Mouse (Mus musculus): Measurements from ENCODE around the gene Olfr1110. TPM values are rescaled to one million over a fixed set of nuclear protein-coding genes. Genes with fewer than 3 reads are reported as not detected.

The Olfr1110 gene
- total and polyA plus RNA-seq, 3 experiments: not detected

- Histone ChIP-seq H3K9ac (ENCODE audit: control insufficient read depth, low read depth, low read length, poor library complexity, severe bottlenecking) (no peak within 1 kb of the TSS), H3K4me3 (ENCODE audit: control insufficient read depth in 1 of 2, insufficient read depth in 1 of 2, low read depth in 2 of 2, low read length in 2 of 2) (no peak within 1 kb of the TSS), H3K79me2 (ENCODE audit: control insufficient read depth, insufficient read depth, low read length, poor library complexity) (no peaks in the 10 kb centered on the region), H3K36me3 (ENCODE audit: control insufficient read depth in 1 of 2, insufficient read depth in 2 of 2, low read length in 2 of 2) (no peaks in the 10 kb centered on the region), H3K4me1 (ENCODE audit: control insufficient read depth in 1 of 2, insufficient read depth in 2 of 2, low read length in 2 of 2) (no peaks in the 10 kb centered on the region), H3K9me3 (replicated peaks; ENCODE audit: insufficient read depth, low read length) (no peaks in the 10 kb centered on the region), H3K27ac (ENCODE audit: control insufficient read depth, low read depth, low read length) (no peak within 1 kb of the TSS), H3K27me3 (ENCODE audit: control insufficient read depth in 1 of 2, insufficient read depth in 2 of 2, low read length in 2 of 2) (no peaks in the 10 kb centered on the region)
- no peak for DNase-seq (ENCODE audit: low read depth, low spot score)
- no peak for TF ChIP-seq MYC (IDR thresholded peaks at IDR 0.05; ENCODE audit: low read depth, low read length)
- TF ChIP-seq SMC3 (IDR thresholded peaks at IDR 0.05; ENCODE audit: low read depth, low read length): no peak
Measured at GRCm38 (mm10) chr2:87152524-87152923, 12.4 kb upstream of the Olfr1110 start, which contains the start of gene Olfr1111. Olfr1111 (minus strand) TSS chr2:87152624.

GRCm38 (mm10) chr2:87114467-87114866 is 25.6 kb downstream of the Olfr1110 start, which contains the start of gene Olfr259:
Olfr259 (minus strand) TSS chr2:87114567.
- Histone ChIP-seq H3K27ac (ENCODE audit: control insufficient read depth, low read depth, low read length) (no peak within 1 kb of the TSS), H3K36me3 (ENCODE audit: control insufficient read depth in 1 of 2, insufficient read depth in 2 of 2, low read length in 2 of 2) (no peaks in the 10 kb centered on the region), H3K27me3 (ENCODE audit: control insufficient read depth in 1 of 2, insufficient read depth in 2 of 2, low read length in 2 of 2) (no peaks in the 10 kb centered on the region), H3K4me3 (ENCODE audit: control insufficient read depth in 1 of 2, insufficient read depth in 1 of 2, low read depth in 2 of 2, low read length in 2 of 2) (no peak within 1 kb of the TSS), H3K4me1 (ENCODE audit: control insufficient read depth in 1 of 2, insufficient read depth in 2 of 2, low read length in 2 of 2) (no peaks in the 10 kb centered on the region), H3K79me2 (ENCODE audit: control insufficient read depth, insufficient read depth, low read length, poor library complexity) (no peaks in the 10 kb centered on the region), H3K9me3 (replicated peaks; ENCODE audit: insufficient read depth, low read length) (no peaks in the 10 kb centered on the region), H3K9ac (ENCODE audit: control insufficient read depth, low read depth, low read length, poor library complexity, severe bottlenecking) (no peak within 1 kb of the TSS)
- TF ChIP-seq CTCF (IDR thresholded peaks at IDR 0.05 in 2 of 3, conservative IDR thresholded peaks at IDR 0.05 in 1 of 3; ENCODE audit: control insufficient read depth in 1 of 3, insufficient read depth in 1 of 3, low read depth in 2 of 3, low read length in 3 of 3, poor library complexity in 1 of 3, severe bottlenecking in 1 of 3): no peak
- TF ChIP-seq SMC3 (IDR thresholded peaks at IDR 0.05; ENCODE audit: low read depth, low read length): no peak
- TF ChIP-seq RCOR1 (IDR thresholded peaks at IDR 0.05; ENCODE audit: low read depth, low read length): no peak
- TF ChIP-seq NELFE (IDR thresholded peaks at IDR 0.05; ENCODE audit: low read depth, low read length): no peak
- TF ChIP-seq ZNF384 (IDR thresholded peaks at IDR 0.05; ENCODE audit: low read depth, low read length): no peak
- TF ChIP-seq CHD2 (IDR thresholded peaks at IDR 0.05; ENCODE audit: low read length): no peak
- TF ChIP-seq USF2 (IDR thresholded peaks at IDR 0.05; ENCODE audit: borderline replicate concordance in 1 of 2, insufficient read depth in 1 of 2, low read depth in 1 of 2, low read length in 2 of 2): no peak
- TF ChIP-seq TBP (IDR thresholded peaks at IDR 0.05; ENCODE audit: low read depth, low read length): no peak
- TF ChIP-seq BHLHE40 (IDR thresholded peaks at IDR 0.05; ENCODE audit: borderline replicate concordance, low read depth, low read length): no peak
- no peak for TF ChIP-seq POLR2AphosphoS5 (IDR thresholded peaks at IDR 0.05; ENCODE audit: borderline replicate concordance, low read depth, low read length)
- TF ChIP-seq UBTF (IDR thresholded peaks at IDR 0.05; ENCODE audit: borderline replicate concordance, insufficient read depth, low read depth, low read length): no peak
- TF ChIP-seq TAL1 (IDR thresholded peaks at IDR 0.05; ENCODE audit: low read length): no peak
- TF ChIP-seq ETS1 (IDR thresholded peaks at IDR 0.05; ENCODE audit: low read depth, low read length): no peak
- TF ChIP-seq TCF12 (IDR thresholded peaks at IDR 0.05; ENCODE audit: low read depth, low read length): no peak
- no peak for TF ChIP-seq RAD21 (IDR thresholded peaks at IDR 0.05; ENCODE audit: low read depth, low read length)
- no peak for TF ChIP-seq MEF2A (IDR thresholded peaks at IDR 0.05; ENCODE audit: extremely low read depth, insufficient replicate concordance, low read depth, low read length, poor library complexity, severe bottlenecking)
- no peak for TF ChIP-seq MAX (IDR thresholded peaks at IDR 0.05; ENCODE audit: low read length)
- no peak for TF ChIP-seq POLR2AphosphoS2 (IDR thresholded peaks at IDR 0.05; ENCODE audit: low read length)
- DNase-seq (ENCODE audit: low read depth, low spot score): no peak

Measured in MEL (cell line).